Mouse (Mus musculus) B cell, adult (primary cell): Measurements from ENCODE around the gene Tspan8. TPM values are rescaled to one million over a fixed set of nuclear protein-coding genes. Genes with fewer than 3 reads are reported as not detected.

Experiments
- total RNA-seq: library from RNA; stranded (reverse); gene quantifications from 4 replicates; pipeline ENCODE4 v1.2.4, GENCODE M21; 2023; ENCODE audit not compliant: inconsistent age

Gene Tspan8
- 4.7 to 7.0 TPM (median 5.6 TPM) in 4 replicates for total RNA-seq

DNA sequence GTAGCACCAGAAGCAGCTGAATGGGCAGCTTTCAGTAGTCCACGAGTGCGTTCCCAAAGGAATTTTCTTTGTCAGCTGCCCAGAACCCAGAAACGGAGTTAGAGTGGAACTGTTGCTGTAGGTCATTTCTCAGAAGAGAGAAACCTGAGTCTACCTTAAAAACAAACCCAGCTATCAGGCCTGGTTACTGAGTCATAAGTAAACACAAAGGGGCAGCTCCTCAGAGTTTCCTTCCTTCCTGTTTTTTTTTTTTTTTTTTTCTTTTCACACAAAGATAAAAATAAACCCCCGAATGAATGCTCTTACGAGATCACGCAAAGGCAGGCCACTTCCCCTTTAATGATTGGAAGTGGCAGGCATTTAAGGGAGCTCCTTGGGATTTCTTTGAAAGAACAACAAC is at the start of gene Tspan8:
Gene Tspan8 (plus strand): TSS at position 322 of the 400 bp plus-strand sequence.

Other genes starting within 250 kb of the Tspan8 start
- not detected in 4 replicates for gene A930009A15Rik, start 246.8 kb upstream of the Tspan8 start, total RNA-seq
- 0.39 to 0.96 TPM (median 0.72 TPM) in 4 replicates for gene Lgr5, start 229.1 kb upstream of the Tspan8 start, total RNA-seq
- not detected in 4 replicates for gene Ptprr, start 201.4 kb downstream of the Tspan8 start, total RNA-seq